ENCODE assay signal across 10 mouse cellular contexts in genomic region chr9:107435285-107435684, GRCm38 (mm10). TPM values are rescaled to one million over a fixed set of nuclear protein-coding genes. Genes with fewer than 3 reads are reported as not detected.
DNase-seq lines count a peak whose midpoint lies in the region; ATAC-seq and TF ChIP-seq lines count a peak whose summit lies in the region.
"Had no signal": no experiment of that assay in that cellular context is flagged by ENCODE, and none has a peak within 500 bp of the region (broad histone marks: within the 10 kb centered on the region; RNA-seq: fewer than 3 reads in every experiment).

No protein-coding gene starts in this region.

- no peaks in the 10 kb centered on the region for H3K36me3 ChIP-seq in lung, embryonic 14.5 days (ENCODE audit: insufficient read depth)
- H3K36me3 ChIP-seq in forebrain, embryonic 15.5 days: no peaks in the 10 kb centered on the region
- no peaks in the 10 kb centered on the region for H3K36me3 ChIP-seq in limb, embryonic 11.5 days (ENCODE audit: control insufficient read depth, insufficient read depth, low read length)
- H3K36me3 ChIP-seq in neural tube, embryonic 15.5 days: no peaks in the 10 kb centered on the region

- peaks cover 21% of the 10 kb centered on the region for H3K4me1 ChIP-seq in lung, embryonic 14.5 days (ENCODE audit: insufficient read depth)
- H3K4me1 ChIP-seq in forebrain, embryonic 15.5 days: peaks cover 46% of the 10 kb centered on the region
- peaks cover 16% of the 10 kb centered on the region for H3K4me1 ChIP-seq in limb, embryonic 11.5 days (ENCODE audit: control insufficient read depth, insufficient read depth, low read length)
- H3K4me1 ChIP-seq in neural tube, embryonic 15.5 days: peaks cover 48% of the 10 kb centered on the region

- 20% methylated on average over 6 of the region's 6 CpGs for WGBS in lung, embryonic 14.5 days
- 15% methylated on average over 6 of the region's 6 CpGs for WGBS in forebrain, embryonic 15.5 days
- WGBS in limb, embryonic 11.5 days: 29% methylated on average over 6 of the region's 6 CpGs
- 13% methylated on average over 6 of the region's 6 CpGs for WGBS in neural tube, embryonic 15.5 days

- H3K27me3 ChIP-seq in lung, embryonic 14.5 days (ENCODE audit: insufficient read depth, low read length): 0 out of 2 replicates have a peak, but pooled peaks cover 4% of the 10 kb centered on the region
- H3K27me3 ChIP-seq in forebrain, embryonic 15.5 days: no peaks in the 10 kb centered on the region
- no peaks in the 10 kb centered on the region; the same call in 1 of the 2 replicates for H3K27me3 ChIP-seq in limb, embryonic 11.5 days (ENCODE audit: control insufficient read depth, insufficient read depth, low read length)
- no peaks in the 10 kb centered on the region for H3K27me3 ChIP-seq in neural tube, embryonic 15.5 days (replicated peaks)

- no peak overlapping the region; the same call in 1 of the 2 replicates for H3K27ac ChIP-seq in lung, embryonic 14.5 days (ENCODE audit: low read depth)
- peak overlapping the region; percentile 65 for H3K27ac ChIP-seq in forebrain, embryonic 15.5 days (replicated peaks)
- H3K27ac ChIP-seq in limb, embryonic 11.5 days (replicated peaks; ENCODE audit: low read depth, low read length): no peak overlapping the region
- peak overlapping the region; percentile 54 for H3K27ac ChIP-seq in neural tube, embryonic 15.5 days (replicated peaks)

- H3K9me3 ChIP-seq in lung, embryonic 14.5 days (ENCODE audit: low read depth, low read length): no peaks in the 10 kb centered on the region
- H3K9me3 ChIP-seq in forebrain, embryonic 15.5 days: no peaks in the 10 kb centered on the region
- H3K9me3 ChIP-seq in limb, embryonic 11.5 days (ENCODE audit: control insufficient read depth, low read length): no peaks in the 10 kb centered on the region
- no peaks in the 10 kb centered on the region for H3K9me3 ChIP-seq in neural tube, embryonic 15.5 days (replicated peaks)

- peak; percentile 65; the same call in 1 of the 2 replicates for ATAC-seq in lung, embryonic 14.5 days (ENCODE audit: insufficient read depth)
- peak; percentile 58; the same call in 1 of the 2 replicates for ATAC-seq in forebrain, embryonic 15.5 days (replicated peaks)
- no peak for ATAC-seq in limb, embryonic 11.5 days (ENCODE audit: insufficient number of reproducible peaks, low FRiP score, low TSS enrichment, low read depth)
- ATAC-seq in neural tube, embryonic 15.5 days (ENCODE audit: low FRiP score): no peak

- no peak overlapping the region for H3K9ac ChIP-seq in lung, embryonic 14.5 days
- no peak overlapping the region for H3K9ac ChIP-seq in forebrain, embryonic 15.5 days (replicated peaks)
- H3K9ac ChIP-seq in limb, embryonic 11.5 days (ENCODE audit: low read length): no peak overlapping the region
- H3K9ac ChIP-seq in neural tube, embryonic 15.5 days (replicated peaks): no peak overlapping the region

- DNase-seq in lung, embryonic 14.5 days: peak; percentile 44
- DNase-seq in lung, postnatal 10 days: no peak
- DNase-seq in limb, embryonic 11.5 days (ENCODE audit: low spot score): peak; percentile 37
- no peak for DNase-seq in layer of hippocampus, adult 11-12 months (ENCODE audit: low spot score)
- DNase-seq in frontal cortex, adult 2 months (ENCODE audit: extremely low spot score in 1 of 2, low spot score in 1 of 2): no peak
- DNase-seq in T-cell, adult 2 months (ENCODE audit: low spot score): no peak
- DNase-seq: cerebellum, adult 8-10 months; lung, postnatal 14 days had no signal

- TF ChIP-seq CTCF in lung, embryonic 14.5 days (IDR thresholded peaks at IDR 0.05; ENCODE audit: low read depth): no peak

- H3K4me2 ChIP-seq in lung, embryonic 14.5 days: no peak overlapping the region
- no peak overlapping the region for H3K4me2 ChIP-seq in forebrain, embryonic 15.5 days (replicated peaks)
- no peak overlapping the region for H3K4me2 ChIP-seq in limb, embryonic 11.5 days (ENCODE audit: low read depth, severe bottlenecking)
- H3K4me2 ChIP-seq in neural tube, embryonic 15.5 days: no peak overlapping the region

- no peak overlapping the region for H3K4me3 ChIP-seq in lung, embryonic 14.5 days (ENCODE audit: low read depth, low read length)
- H3K4me3 ChIP-seq in forebrain, embryonic 15.5 days: no peak overlapping the region
- H3K4me3 ChIP-seq in limb, embryonic 11.5 days (ENCODE audit: low read depth, low read length): no peak overlapping the region
- no peak overlapping the region for H3K4me3 ChIP-seq in neural tube, embryonic 15.5 days (replicated peaks)

RNA-seq across cellular contexts. Expression of gene Cacna2d2, which starts 35.9 kb away (rescaled TPM):
- polyA plus RNA-seq in lung, embryonic 14.5 days (2014; fragmentation: Nextera tagmentation; extraction: Ambion mirVana): 0.18 TPM in 1 of 2 replicates, not detected in the other
- polyA plus RNA-seq in forebrain, embryonic 15.5 days (2015; fragmentation: Nextera tagmentation; extraction: Ambion mirVana): 3.9 and 4.2 TPM in 2 replicates
- 0.12 and 0.26 TPM in 2 replicates for polyA plus RNA-seq in limb, embryonic 11.5 days (2014; fragmentation: Nextera tagmentation; extraction: Ambion mirVana)
- polyA plus RNA-seq in neural tube, embryonic 15.5 days (2015; fragmentation: Nextera tagmentation; extraction: Ambion mirVana): 7.6 and 9.8 TPM in 2 replicates
- polyA plus RNA-seq in frontal cortex, adult 2 months (2012; rRNA removed): 33.1 and 35.7 TPM in 2 replicates

Comparison
In these comparisons a context has a peak if more than half of its experiments do, and no peak if none do; other contexts are left out.
1. DNase-seq: peak in lung, embryonic 14.5 days (single experiment) and limb, embryonic 11.5 days (single experiment); none in lung, postnatal 10 days (single experiment), layer of hippocampus, adult 11-12 months (single experiment), frontal cortex, adult 2 months (0 of 2) and T-cell, adult 2 months (single experiment).
2. ATAC-seq: peak in lung, embryonic 14.5 days (single experiment) and forebrain, embryonic 15.5 days (single experiment); none in limb, embryonic 11.5 days (single experiment) and neural tube, embryonic 15.5 days (single experiment).
3. H3K27ac ChIP-seq: peak in forebrain, embryonic 15.5 days (single experiment) and neural tube, embryonic 15.5 days (single experiment); none in lung, embryonic 14.5 days (single experiment) and limb, embryonic 11.5 days (single experiment).